Mouse (Mus musculus) erythroblast, embryonic 14.5 days (primary cell): ENCODE measurements around the gene Cdca8.

Source experiments
- GATA1 ChIP-seq: IDR thresholded peaks from 2 replicates; pipeline ENCODE4 v1.6.1; 2012; ENCODE audit warnings: low read length, inconsistent platforms, mixed read lengths
- TAL1 ChIP-seq: IDR thresholded peaks from 3 replicates; pipeline ENCODE4 v1.6.1; 2012; ENCODE audit warnings: low read length, inconsistent platforms, mixed read lengths

DNA sequence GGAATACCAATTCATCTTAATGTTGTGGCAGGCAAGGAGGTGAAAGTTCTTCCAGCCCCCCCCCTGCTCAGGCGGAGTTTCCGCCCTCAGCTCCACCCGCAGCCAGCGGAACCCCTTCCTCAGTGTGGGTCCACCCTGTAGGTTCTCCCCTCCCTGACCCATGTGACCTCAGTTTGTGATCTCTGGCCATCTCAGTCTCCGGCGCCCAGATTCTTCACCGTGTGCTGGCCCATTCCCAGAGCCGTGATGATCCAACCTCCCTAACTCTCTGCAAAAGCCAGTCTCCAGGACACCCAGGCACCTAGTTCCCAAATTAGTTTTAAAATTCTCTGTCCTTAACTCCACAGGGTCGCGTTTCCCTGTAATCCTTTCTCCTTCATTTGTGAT, 48.6 kb upstream of the Cdca8 start:
- TF ChIP-seq GATA1, result no peak
- TF ChIP-seq TAL1, result no peak
